Mouse (Mus musculus): Measurements from ENCODE around the gene Gm11444. TPM values are rescaled to one million over a fixed set of nuclear protein-coding genes. Genes with fewer than 3 reads are reported as not detected.

Gene Gm11444
- total and polyA plus RNA-seq, 2 experiments from 2014 or later = not detected

DNA sequence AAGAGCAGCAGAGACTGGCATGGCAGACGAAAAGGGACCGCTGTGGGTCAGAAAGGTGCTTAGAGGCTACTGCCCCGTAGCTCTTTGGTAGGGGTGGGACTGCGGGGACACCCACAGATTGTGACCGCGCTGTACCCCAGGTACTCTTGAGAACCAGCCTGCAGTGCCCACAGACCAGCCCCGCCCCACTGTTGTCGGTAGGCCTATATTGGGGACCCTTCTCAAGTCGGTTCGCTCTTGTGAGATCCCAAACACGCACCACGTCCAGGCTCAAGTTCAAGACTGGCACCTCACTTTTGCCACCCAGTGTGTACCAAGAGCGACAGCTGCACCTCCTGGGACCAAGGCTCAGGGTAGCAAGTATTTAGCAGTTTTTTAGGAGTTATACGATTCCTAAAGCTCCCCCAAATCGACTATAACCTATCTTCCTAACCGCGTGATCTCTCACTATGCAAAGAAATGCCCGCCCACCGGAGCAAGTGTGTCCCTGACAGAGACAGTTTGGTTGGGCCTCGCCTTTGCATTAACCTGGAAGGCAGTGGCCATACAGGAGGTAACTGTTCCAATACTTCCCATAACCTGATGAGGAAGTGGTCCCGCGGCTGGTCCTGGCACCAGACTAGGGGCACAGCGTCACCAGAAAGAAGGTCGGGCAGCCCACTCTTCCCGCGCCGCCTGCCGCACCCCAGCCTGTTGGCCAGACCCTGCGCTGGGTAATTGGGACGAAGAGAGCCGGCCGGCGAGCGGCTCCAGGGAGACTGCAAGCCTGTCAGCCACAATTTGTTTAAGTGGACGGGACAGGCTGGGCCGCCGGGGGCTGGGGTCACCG, 21.2 kb downstream of the Gm11444 start:
- H3K9ac ChIP-seq (replicated peaks; ENCODE audit: low read length, poor library complexity, severe bottlenecking) = no peak overlapping the region
- 10% methylated on average over 38 of the region's 38 CpGs for WGBS
- H3K4me2 ChIP-seq (ENCODE audit: low read depth, low read length, poor library complexity, severe bottlenecking) = 0 out of 2 replicates have a peak overlapping the region, but pooled peaks have one; percentile 18
- peaks cover 82% of the 10 kb centered on the region for H3K27me3 ChIP-seq (ENCODE audit: insufficient read depth, low read length)
- no peak for ATAC-seq (ENCODE audit: low FRiP score)
- no peaks in the 10 kb centered on the region for H3K4me1 ChIP-seq (ENCODE audit: insufficient read depth, low read length)
- H3K9me3 ChIP-seq (ENCODE audit: low read length) = no peaks in the 10 kb centered on the region
- TF ChIP-seq CTCF (IDR thresholded peaks at IDR 0.05) = no peak
- DNase-seq (ENCODE audit: low spot score) = no peak
- no peak overlapping the region for H3K27ac ChIP-seq (ENCODE audit: low read depth, low read length)
- no peak overlapping the region for H3K4me3 ChIP-seq (ENCODE audit: low read depth, low read length)
- H3K36me3 ChIP-seq (ENCODE audit: insufficient read depth, low read length) = no peaks in the 10 kb centered on the region

DNA sequence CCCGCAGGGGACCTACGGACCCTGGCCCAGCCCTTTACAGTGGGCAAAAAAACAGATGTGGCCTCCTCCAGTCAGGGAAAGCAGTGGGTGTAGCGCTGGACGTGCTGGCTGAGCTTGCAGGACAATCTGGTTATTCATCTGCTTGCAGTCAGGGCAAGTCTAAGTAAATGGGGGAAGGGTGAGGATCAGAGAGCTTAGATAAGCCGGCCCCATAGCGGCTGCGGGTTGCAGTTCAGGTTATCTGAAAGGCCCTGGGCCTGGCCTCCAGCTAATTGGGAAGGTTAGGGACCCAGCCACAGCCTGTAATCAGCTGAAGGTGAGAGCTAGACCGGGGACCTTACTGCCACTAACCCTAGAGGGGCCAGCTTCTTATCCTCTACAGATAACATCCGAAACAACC, 22.8 kb downstream of the Gm11444 start:
- TF ChIP-seq CTCF (IDR thresholded peaks at IDR 0.05) = no peak
- H3K27me3 ChIP-seq (ENCODE audit: insufficient read depth, low read length) = peaks cover 80% of the 10 kb centered on the region
- H3K9me3 ChIP-seq (ENCODE audit: low read length) = no peaks in the 10 kb centered on the region
- 37% methylated on average over 9 of the region's 9 CpGs for WGBS
- H3K36me3 ChIP-seq (ENCODE audit: insufficient read depth, low read length) = no peaks in the 10 kb centered on the region
- H3K9ac ChIP-seq (replicated peaks; ENCODE audit: low read length, poor library complexity, severe bottlenecking) = no peak overlapping the region
- H3K4me1 ChIP-seq (ENCODE audit: insufficient read depth, low read length) = no peaks in the 10 kb centered on the region
- H3K4me3 ChIP-seq (ENCODE audit: low read depth, low read length) = no peak overlapping the region
- DNase-seq (ENCODE audit: low spot score) (no peak), ATAC-seq (ENCODE audit: low FRiP score) (no peak)
- no peak overlapping the region for H3K27ac ChIP-seq (ENCODE audit: low read depth, low read length)
- H3K4me2 ChIP-seq (ENCODE audit: low read depth, low read length, poor library complexity, severe bottlenecking) = no peak overlapping the region

DNA sequence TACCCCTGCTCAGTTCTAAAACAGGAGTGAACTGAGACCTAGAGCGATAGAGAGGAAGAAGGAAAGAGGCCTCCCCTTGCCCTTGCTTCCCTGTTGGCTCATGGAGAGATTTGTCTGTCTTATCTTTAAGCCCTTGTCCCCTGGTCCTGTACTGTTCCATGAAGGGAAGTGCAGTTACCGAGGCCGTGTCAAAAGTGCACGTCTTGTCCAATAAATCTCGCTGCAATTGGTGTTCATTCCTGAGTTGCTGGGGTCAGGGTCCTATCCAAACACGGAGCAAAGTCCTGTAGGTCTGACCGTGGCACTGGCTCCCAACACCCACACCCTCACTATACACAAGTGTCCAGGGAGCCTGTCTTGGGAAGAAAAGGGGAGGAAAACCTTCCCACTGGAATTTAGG, 24.3 kb downstream of the Gm11444 start:
- Histone ChIP-seq H3K9me3 (ENCODE audit: low read length) (no peaks in the 10 kb centered on the region), H3K4me1 (ENCODE audit: insufficient read depth, low read length) (no peaks in the 10 kb centered on the region), H3K36me3 (ENCODE audit: insufficient read depth, low read length) (no peaks in the 10 kb centered on the region), H3K4me3 (ENCODE audit: low read depth, low read length) (no peak overlapping the region), H3K4me2 (ENCODE audit: low read depth, low read length, poor library complexity, severe bottlenecking) (no peak overlapping the region), H3K27me3 (ENCODE audit: insufficient read depth, low read length) (peaks cover 72% of the 10 kb centered on the region), H3K27ac (ENCODE audit: low read depth, low read length) (no peak overlapping the region), H3K9ac (replicated peaks; ENCODE audit: low read length, poor library complexity, severe bottlenecking) (no peak overlapping the region)
- ATAC-seq (ENCODE audit: low FRiP score) (no peak), DNase-seq (ENCODE audit: low spot score) (no peak)
- 84% methylated on average over 7 of the region's 7 CpGs for WGBS
- no peak for TF ChIP-seq CTCF (IDR thresholded peaks at IDR 0.05)

DNA sequence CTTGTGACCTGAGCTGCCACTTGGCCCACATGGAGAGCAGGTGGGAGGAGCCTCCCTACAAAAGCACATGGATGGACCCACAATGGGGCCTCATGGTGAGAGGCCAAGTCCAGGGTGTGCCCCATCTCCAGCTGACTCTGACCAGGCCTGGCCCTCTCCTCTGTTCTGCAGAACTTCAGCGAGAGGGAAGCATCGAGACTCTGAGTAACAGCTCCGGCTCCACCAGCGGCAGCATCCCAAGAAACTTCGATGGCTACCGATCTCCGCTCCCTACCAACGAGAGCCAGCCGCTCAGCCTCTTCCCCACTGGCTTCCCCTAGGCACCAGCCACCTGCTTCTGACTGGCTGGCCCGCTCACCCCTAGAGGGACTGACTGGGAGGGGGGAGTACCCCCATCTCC, 25.1 kb downstream of the Gm11444 start:
- H3K9ac ChIP-seq (replicated peaks; ENCODE audit: low read length, poor library complexity, severe bottlenecking) = no peak overlapping the region
- DNase-seq (ENCODE audit: low spot score) = no peak
- no peaks in the 10 kb centered on the region for H3K9me3 ChIP-seq (ENCODE audit: low read length)
- H3K27ac ChIP-seq (ENCODE audit: low read depth, low read length) = no peak overlapping the region
- no peak overlapping the region for H3K4me2 ChIP-seq (ENCODE audit: low read depth, low read length, poor library complexity, severe bottlenecking)
- peaks cover 66% of the 10 kb centered on the region for H3K27me3 ChIP-seq (ENCODE audit: insufficient read depth, low read length)
- H3K36me3 ChIP-seq (ENCODE audit: insufficient read depth, low read length) = no peaks in the 10 kb centered on the region
- TF ChIP-seq CTCF (IDR thresholded peaks at IDR 0.05) = no peak
- ATAC-seq (ENCODE audit: low FRiP score) = no peak
- 88% methylated on average over 9 of the region's 10 CpGs for WGBS
- no peak overlapping the region for H3K4me3 ChIP-seq (ENCODE audit: low read depth, low read length)
- H3K4me1 ChIP-seq (ENCODE audit: insufficient read depth, low read length) = no peaks in the 10 kb centered on the region

DNA sequence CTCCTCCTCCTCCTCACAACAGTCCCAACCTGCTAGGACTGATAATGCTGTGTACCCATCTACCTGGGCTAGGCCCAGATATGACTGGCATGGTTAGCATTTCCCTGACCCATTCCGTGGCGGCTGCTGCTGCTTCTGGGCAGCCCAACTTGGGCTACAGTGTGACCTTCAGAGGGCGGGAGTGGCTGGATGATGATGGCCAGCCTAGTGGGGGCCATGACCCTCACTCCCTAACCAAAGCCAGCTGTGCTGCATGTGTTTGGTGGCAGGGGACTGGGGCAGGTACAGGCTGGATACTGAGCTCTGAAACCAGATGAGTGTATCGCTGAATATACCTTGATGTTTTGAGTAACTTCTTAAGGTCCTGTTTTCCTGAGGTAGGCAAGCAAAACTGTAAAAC, 26.3 kb downstream of the Gm11444 start:
- no peaks in the 10 kb centered on the region for H3K4me1 ChIP-seq (ENCODE audit: insufficient read depth, low read length)
- ATAC-seq (ENCODE audit: low FRiP score) = no peak
- no peak overlapping the region for H3K4me2 ChIP-seq (ENCODE audit: low read depth, low read length, poor library complexity, severe bottlenecking)
- no peak overlapping the region for H3K4me3 ChIP-seq (ENCODE audit: low read depth, low read length)
- no peaks in the 10 kb centered on the region for H3K36me3 ChIP-seq (ENCODE audit: insufficient read depth, low read length)
- 96% methylated on average over 4 of the region's 4 CpGs for WGBS
- DNase-seq (ENCODE audit: low spot score) = no peak
- H3K27ac ChIP-seq (ENCODE audit: low read depth, low read length) = no peak overlapping the region
- TF ChIP-seq CTCF (IDR thresholded peaks at IDR 0.05) = no peak
- peaks cover 54% of the 10 kb centered on the region for H3K27me3 ChIP-seq (ENCODE audit: insufficient read depth, low read length)
- H3K9ac ChIP-seq (replicated peaks; ENCODE audit: low read length, poor library complexity, severe bottlenecking) = no peak overlapping the region
- no peaks in the 10 kb centered on the region for H3K9me3 ChIP-seq (ENCODE audit: low read length)

DNA sequence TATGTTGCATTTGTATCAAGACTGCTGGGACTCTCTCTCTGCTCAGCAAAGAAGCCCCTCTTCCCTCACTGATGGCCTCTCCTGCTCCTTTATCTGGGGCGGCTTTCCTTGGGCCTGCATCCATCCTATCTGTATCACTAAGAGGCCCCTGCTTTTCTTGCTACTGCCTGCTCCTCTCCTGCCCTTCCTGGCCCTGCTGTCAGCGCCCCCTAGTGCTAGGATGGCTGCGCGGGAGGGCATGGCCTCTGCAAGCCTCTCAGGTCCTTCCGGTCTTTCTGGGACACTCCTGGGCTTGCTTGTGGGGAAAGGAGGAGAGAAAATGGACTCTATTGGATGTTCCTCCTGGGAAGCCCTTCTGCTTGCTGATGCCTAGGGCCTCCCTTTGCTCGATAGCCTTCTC, 27.0 kb downstream of the Gm11444 start:
- no peak overlapping the region for H3K27ac ChIP-seq (ENCODE audit: low read depth, low read length)
- TF ChIP-seq CTCF (IDR thresholded peaks at IDR 0.05) = peak; percentile 82
- ATAC-seq (ENCODE audit: low FRiP score) (no peak), DNase-seq (ENCODE audit: low spot score) (peak; percentile 56)
- peaks cover 48% of the 10 kb centered on the region for H3K27me3 ChIP-seq (ENCODE audit: insufficient read depth, low read length)
- H3K36me3 ChIP-seq (ENCODE audit: insufficient read depth, low read length) = no peaks in the 10 kb centered on the region
- no peak overlapping the region for H3K4me3 ChIP-seq (ENCODE audit: low read depth, low read length)
- WGBS = 19% methylated on average over 6 of the region's 6 CpGs
- no peak overlapping the region for H3K9ac ChIP-seq (replicated peaks; ENCODE audit: low read length, poor library complexity, severe bottlenecking)
- no peaks in the 10 kb centered on the region for H3K4me1 ChIP-seq (ENCODE audit: insufficient read depth, low read length)
- H3K9me3 ChIP-seq (ENCODE audit: low read length) = no peaks in the 10 kb centered on the region
- H3K4me2 ChIP-seq (ENCODE audit: low read depth, low read length, poor library complexity, severe bottlenecking) = no peak overlapping the region

Measured in midbrain, postnatal 0 days (tissue).